Mouse (Mus musculus) liver, embryonic 14.5 days (tissue): ENCODE measurements around the gene Olfr324. TPM values are rescaled to one million over a fixed set of nuclear protein-coding genes. Genes with fewer than 3 reads are reported as not detected.

Experiments used
- ATAC-seq: fragments of 200-750 bp; cut with Nextera tagmentation; 2 replicates; pipeline ENCODE4 v1.8.0; 2017; ENCODE audit warnings: moderate number of reproducible peaks, mild to moderate bottlenecking, moderate library complexity; ENCODE audit not compliant: insufficient read depth
- DNase-seq, 3 experiments: peaks; one replicate each; pipeline ENCODE4 v3.0.0-alpha.2; 2012 to 2013; ENCODE audit warnings: low read depth in 3 of 3, low spot score in 3 of 3
- H3K27ac ChIP-seq: fragments of 300-500 bp; sonication (generic); 2 replicates; pipeline ENCODE4 v1.5.1; 2014; ENCODE audit warnings: moderate library complexity, mild to moderate bottlenecking, control low read depth, inconsistent platforms
- H3K27me3 ChIP-seq: fragments of 300-500 bp; sonication (generic); 2 replicates; pipeline ENCODE4 v1.6.1; 2014; ENCODE audit warnings: mild to moderate bottlenecking, low read length, moderate library complexity; ENCODE audit not compliant: control insufficient read depth, insufficient read depth
- H3K36me3 ChIP-seq: fragments of 300-500 bp; sonication (generic); replicated peaks from 2 replicates; pipeline ENCODE4 v1.6.1; 2014; ENCODE audit warnings: low read depth; ENCODE audit not compliant: control insufficient read depth, insufficient read depth
- H3K4me1 ChIP-seq, 2 experiments: fragments of 200-500 bp in 1 of 2; fragments of 300-500 bp in 1 of 2; sonication (generic) in 1 of 2; replicated peaks; 2 replicates each; pipeline ENCODE4 v1.6.1; 2012 to 2014; ENCODE audit warnings: antibody characterized with exemption in 1 of 2, inconsistent platforms in 1 of 2, low read length in 1 of 2; ENCODE audit not compliant: control insufficient read depth in 2 of 2, insufficient read depth in 2 of 2
- H3K4me2 ChIP-seq: fragments of 300-500 bp; sonication (generic); 2 replicates; pipeline ENCODE4 v1.6.1; 2014; ENCODE audit warnings: low read depth, mild to moderate bottlenecking, control low read depth, moderate library complexity
- H3K4me3 ChIP-seq, 2 experiments: fragments of 200-500 bp in 1 of 2; fragments of 300-500 bp in 1 of 2; sonication (generic) in 1 of 2; 2 replicates each; pipeline ENCODE4 v1.5.1; 2012 to 2014; ENCODE audit warnings: low read depth in 2 of 2, low read length in 2 of 2, mild to moderate bottlenecking in 2 of 2, control low read depth in 1 of 2, inconsistent platforms in 1 of 2, moderate library complexity in 1 of 2; ENCODE audit not compliant: insufficient read depth in 1 of 2
- H3K9ac ChIP-seq: fragments of 300-500 bp; sonication (generic); replicated peaks from 2 replicates; pipeline ENCODE4 v1.6.1; 2014; ENCODE audit warnings: mild to moderate bottlenecking, control low read depth, moderate library complexity
- H3K9me3 ChIP-seq: fragments of 300-500 bp; sonication (generic); 2 replicates; pipeline ENCODE4 v1.6.1; 2016; ENCODE audit warnings: low read length, mixed read lengths; ENCODE audit not compliant: control insufficient read depth
- CTCF ChIP-seq: IDR thresholded peaks from 2 replicates; pipeline ENCODE4 v1.5.1; 2016; ENCODE audit warnings: antibody characterized with exemption, low read depth, control low read depth
- EP300 ChIP-seq: IDR thresholded peaks from 2 replicates; pipeline ENCODE4 v1.6.1; 2016; ENCODE audit warnings: antibody characterized with exemption, low read depth
- WGBS: fragments of 180-500 bp; shearing (Covaris S2); extraction: QIAGEN DNeasy Blood & Tissue Kit; methylation state at CpG from one replicate; pipeline ENCODE4 v1.1.7; 2014; ENCODE audit not compliant: insufficient replicate concordance; 5-methylcytosine and 5-hydroxymethylcytosine counted together
- polyA plus RNA-seq, 2 experiments: library from polyadenylated mRNA; depleted of rRNA in 1 of 2; stranded (reverse) in 1 of 2; unstranded in 1 of 2; fragments of >200 nt; fragmentation: Nextera tagmentation in 1 of 2; extraction: Ambion mirVana in 1 of 2; gene quantifications; 2 replicates each; pipeline versions ENCODE4 v1.2.1 to v1.2.3; 2012 to 2014

Olfr324 gene
- polyA plus RNA-seq, 2 experiments: not detected

DNA sequence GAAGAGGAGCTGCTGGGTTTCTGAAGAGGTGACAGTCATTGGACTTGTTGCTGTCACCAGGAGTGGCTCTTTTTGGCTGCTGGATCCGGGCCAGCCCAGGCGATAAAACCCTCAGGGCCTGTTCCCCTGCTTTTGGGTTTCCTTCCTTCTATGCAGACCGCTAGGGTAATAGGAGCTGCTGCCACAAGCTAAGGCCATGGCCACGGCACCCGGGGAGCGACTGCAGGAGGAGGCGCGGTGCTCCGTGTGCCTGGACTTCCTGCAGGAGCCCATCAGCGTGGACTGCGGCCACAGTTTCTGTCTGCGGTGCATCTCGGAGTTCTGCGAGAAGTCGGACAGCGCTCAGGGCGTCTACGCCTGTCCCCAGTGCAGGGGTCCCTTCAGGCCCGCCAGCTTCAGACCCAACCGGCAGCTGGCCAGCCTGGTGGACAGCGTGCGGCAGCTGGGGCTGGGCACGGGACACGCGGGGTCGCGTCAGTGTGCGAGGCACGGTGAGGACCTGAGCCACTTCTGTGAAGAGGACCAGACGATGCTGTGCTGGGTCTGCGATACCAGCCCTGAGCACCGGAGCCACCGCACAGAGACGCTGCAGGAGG is 45.5 kb downstream of the Olfr324 start, which contains the start of gene Trim58:
Gene Trim58, plus strand, starts transcription at position 194 of the 596 bp plus-strand sequence.
- TF ChIP-seq CTCF (peak; percentile 18; the same call in 1 of the 2 replicates), EP300 (0 out of 2 replicates have a peak, but pooled peaks have one; percentile 8)
- H3K9me3 ChIP-seq: no peaks in the 10 kb centered on the region
- H3K9ac ChIP-seq: peak within 1 kb of the TSS; percentile 98
- H3K36me3 ChIP-seq: peaks cover 27% of the 10 kb centered on the region
- ATAC-seq (peak; percentile 45), DNase-seq (peak in 1 of 3 experiments; percentile 58)
- H3K4me3 ChIP-seq: peak within 1 kb of the TSS; percentile 77 to 80
- H3K27ac ChIP-seq: peak within 1 kb of the TSS; percentile 98
- peaks cover 21 to 25% of the 10 kb centered on the region in 2 experiments for H3K4me1 ChIP-seq
- peak within 1 kb of the TSS; percentile 75 for H3K4me2 ChIP-seq
- 2% methylated on average over 34 of the region's 34 CpGs for WGBS
- H3K27me3 ChIP-seq: no peaks in the 10 kb centered on the region

- peak overlapping the region; percentile 98 for H3K9ac ChIP-seq
- H3K27ac ChIP-seq: peak overlapping the region; percentile 98
- H3K4me1 ChIP-seq: peaks cover 21 to 25% of the 10 kb centered on the region in 2 experiments
- peak overlapping the region; percentile 77 to 80 for H3K4me3 ChIP-seq
- ATAC-seq (peak; percentile 78), DNase-seq (peak; percentile 76 to 85 (median 76))
- WGBS: 5% methylated on average over 13 of the region's 14 CpGs
- H3K27me3 ChIP-seq: no peaks in the 10 kb centered on the region
- H3K4me2 ChIP-seq: peak overlapping the region; percentile 75
- H3K36me3 ChIP-seq: peaks cover 34% of the 10 kb centered on the region
- no peaks in the 10 kb centered on the region for H3K9me3 ChIP-seq
- TF ChIP-seq CTCF (no peak), EP300 (peak; percentile 53)
Observed at GRCm38 (mm10) chr11:58641057-58641456, 46.1 kb downstream of the Olfr324 start.

- Histone ChIP-seq H3K9me3 (no peaks in the 10 kb centered on the region), H3K27me3 (no peaks in the 10 kb centered on the region), H3K27ac (peak overlapping the region; percentile 98), H3K4me1 (peaks cover 20 to 24% of the 10 kb centered on the region in 2 experiments), H3K4me2 (peak overlapping the region; percentile 75), H3K9ac (peak overlapping the region; percentile 98), H3K4me3 (peak overlapping the region; percentile 77 to 80), H3K36me3 (peaks cover 41% of the 10 kb centered on the region)
- peak; percentile 97 for ATAC-seq
- 33% methylated on average over 13 of the region's 13 CpGs for WGBS
- peak; percentile 93 to 94 (median 94) for DNase-seq
- TF ChIP-seq CTCF: no peak
- peak; percentile 95 for TF ChIP-seq EP300
Observed at GRCm38 (mm10) chr11:58641638-58642358, 46.9 kb downstream of the Olfr324 start.

DNA sequence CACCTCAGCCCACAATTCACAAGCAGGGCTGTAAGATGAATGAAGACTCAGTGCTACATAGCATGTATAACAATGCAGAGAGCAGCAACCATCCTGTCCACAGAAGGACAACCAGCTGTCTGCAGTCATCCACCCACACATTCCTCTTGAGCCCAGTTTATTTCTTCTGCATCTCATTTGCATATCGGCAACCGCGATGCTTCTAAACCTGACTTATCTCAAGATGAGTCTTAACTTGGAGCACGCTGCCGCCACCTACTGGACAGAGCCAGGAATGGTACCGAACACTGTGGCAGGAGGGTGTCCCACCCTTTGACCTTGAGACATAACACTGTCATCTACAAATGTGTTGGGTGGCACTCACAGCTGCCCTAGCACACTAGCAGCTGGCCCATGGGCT is 48.4 kb downstream of the Olfr324 start:
- Histone ChIP-seq H3K9ac (peak overlapping the region; percentile 66), H3K9me3 (no peaks in the 10 kb centered on the region), H3K4me3 (peak overlapping the region; percentile 7 to 77; a peak in 3 of 4 replicates), H3K4me2 (peak overlapping the region; percentile 75), H3K36me3 (peaks cover 57% of the 10 kb centered on the region), H3K4me1 (peaks cover 19 to 23% of the 10 kb centered on the region in 2 experiments), H3K27ac (peak overlapping the region; percentile 98), H3K27me3 (no peaks in the 10 kb centered on the region)
- TF ChIP-seq EP300 (no peak), CTCF (peak; percentile 99)
- ATAC-seq (no peak), DNase-seq (peak; percentile 82 to 90 (median 89))
- WGBS: 24% methylated on average over 6 of the region's 6 CpGs

Other genes starting within 250 kb of the Olfr324 start
- 0.09 and 0.17 TPM in 2 replicates for gene Lypd8, start 216.1 kb upstream of the Olfr324 start, polyA plus RNA-seq (2012; rRNA removed)
- gene Lypd8, start 216.1 kb upstream of the Olfr324 start, polyA plus RNA-seq (2014; fragmentation: Nextera tagmentation; extraction: Ambion mirVana): not detected in 2 replicates
- not detected in 2 replicates for gene 1810065E05Rik, start 174.0 kb upstream of the Olfr324 start, polyA plus RNA-seq (2012; rRNA removed)
- not detected in 2 replicates for gene 1810065E05Rik, start 174.0 kb upstream of the Olfr324 start, polyA plus RNA-seq (2014; fragmentation: Nextera tagmentation; extraction: Ambion mirVana)
- gene Gm12253, start 162.6 kb upstream of the Olfr324 start, polyA plus RNA-seq (2012; rRNA removed): not detected in 2 replicates
- not detected in 2 replicates for gene Gm12253, start 162.6 kb upstream of the Olfr324 start, polyA plus RNA-seq (2014; fragmentation: Nextera tagmentation; extraction: Ambion mirVana)
- not detected in 2 replicates for gene Lypd9, start 142.2 kb upstream of the Olfr324 start, polyA plus RNA-seq (2012; rRNA removed)
- gene Lypd9, start 142.2 kb upstream of the Olfr324 start, polyA plus RNA-seq (2014; fragmentation: Nextera tagmentation; extraction: Ambion mirVana): not detected in 2 replicates
- not detected in 2 replicates for gene Olfr30, start 132.8 kb upstream of the Olfr324 start, polyA plus RNA-seq (2012; rRNA removed)
- gene Olfr30, start 132.8 kb upstream of the Olfr324 start, polyA plus RNA-seq (2014; fragmentation: Nextera tagmentation; extraction: Ambion mirVana): not detected in 2 replicates
- not detected in 2 replicates for gene Olfr332, start 102.6 kb upstream of the Olfr324 start, polyA plus RNA-seq (2012; rRNA removed)
- not detected in 2 replicates for gene Olfr332, start 102.6 kb upstream of the Olfr324 start, polyA plus RNA-seq (2014; fragmentation: Nextera tagmentation; extraction: Ambion mirVana)
- gene Olfr331, start 92.5 kb upstream of the Olfr324 start, polyA plus RNA-seq (2012; rRNA removed): not detected in 2 replicates
- gene Olfr331, start 92.5 kb upstream of the Olfr324 start, polyA plus RNA-seq (2014; fragmentation: Nextera tagmentation; extraction: Ambion mirVana): not detected in 2 replicates
- gene Olfr330, start 60.3 kb upstream of the Olfr324 start, polyA plus RNA-seq (2012; rRNA removed): not detected in 2 replicates
- gene Olfr330, start 60.3 kb upstream of the Olfr324 start, polyA plus RNA-seq (2014; fragmentation: Nextera tagmentation; extraction: Ambion mirVana): not detected in 2 replicates
- gene Olfr329-ps, start 48.7 kb upstream of the Olfr324 start, polyA plus RNA-seq (2012; rRNA removed): not detected in 2 replicates
- gene Olfr329-ps, start 48.7 kb upstream of the Olfr324 start, polyA plus RNA-seq (2014; fragmentation: Nextera tagmentation; extraction: Ambion mirVana): not detected in 2 replicates
- gene Olfr328, start 39.5 kb upstream of the Olfr324 start, polyA plus RNA-seq (2012; rRNA removed): 0.02 TPM in 1 of 2 replicates, not detected in the other
- gene Olfr328, start 39.5 kb upstream of the Olfr324 start, polyA plus RNA-seq (2014; fragmentation: Nextera tagmentation; extraction: Ambion mirVana): not detected in 2 replicates
- gene Olfr224, start 24.6 kb upstream of the Olfr324 start, polyA plus RNA-seq (2012; rRNA removed): not detected in 2 replicates
- gene Olfr224, start 24.6 kb upstream of the Olfr324 start, polyA plus RNA-seq (2014; fragmentation: Nextera tagmentation; extraction: Ambion mirVana): not detected in 2 replicates
- not detected in 2 replicates for gene Olfr325, start 17.4 kb upstream of the Olfr324 start, polyA plus RNA-seq (2012; rRNA removed)
- not detected in 2 replicates for gene Olfr325, start 17.4 kb upstream of the Olfr324 start, polyA plus RNA-seq (2014; fragmentation: Nextera tagmentation; extraction: Ambion mirVana)
- gene 2210407C18Rik, start 21.0 kb downstream of the Olfr324 start, polyA plus RNA-seq (2012; rRNA removed): not detected in 2 replicates
- not detected in 2 replicates for gene 2210407C18Rik, start 21.0 kb downstream of the Olfr324 start, polyA plus RNA-seq (2014; fragmentation: Nextera tagmentation; extraction: Ambion mirVana)
- not detected in 2 replicates for gene Olfr323, start 35.4 kb downstream of the Olfr324 start, polyA plus RNA-seq (2012; rRNA removed)
- not detected in 2 replicates for gene Olfr323, start 35.4 kb downstream of the Olfr324 start, polyA plus RNA-seq (2014; fragmentation: Nextera tagmentation; extraction: Ambion mirVana)
- gene Trim58, start 45.4 kb downstream of the Olfr324 start, polyA plus RNA-seq (2012; rRNA removed): 9.1 and 10.5 TPM in 2 replicates
- 10.5 and 11.8 TPM in 2 replicates for gene Trim58, start 45.4 kb downstream of the Olfr324 start, polyA plus RNA-seq (2014; fragmentation: Nextera tagmentation; extraction: Ambion mirVana)
- 0.03 and 0.07 TPM in 2 replicates for gene Olfr322, start 63.7 kb downstream of the Olfr324 start, polyA plus RNA-seq (2012; rRNA removed)
- 0.14 TPM in 1 of 2 replicates, not detected in the other for gene Olfr322, start 63.7 kb downstream of the Olfr324 start, polyA plus RNA-seq (2014; fragmentation: Nextera tagmentation; extraction: Ambion mirVana)
- not detected in 2 replicates for gene Olfr320, start 86.0 kb downstream of the Olfr324 start, polyA plus RNA-seq (2012; rRNA removed)
- not detected in 2 replicates for gene Olfr320, start 86.0 kb downstream of the Olfr324 start, polyA plus RNA-seq (2014; fragmentation: Nextera tagmentation; extraction: Ambion mirVana)
- not detected in 2 replicates for gene Olfr319, start 104.0 kb downstream of the Olfr324 start, polyA plus RNA-seq (2012; rRNA removed)
- not detected in 2 replicates for gene Olfr319, start 104.0 kb downstream of the Olfr324 start, polyA plus RNA-seq (2014; fragmentation: Nextera tagmentation; extraction: Ambion mirVana)
- gene Olfr318, start 128.9 kb downstream of the Olfr324 start, polyA plus RNA-seq (2012; rRNA removed): not detected in 2 replicates
- gene Olfr318, start 128.9 kb downstream of the Olfr324 start, polyA plus RNA-seq (2014; fragmentation: Nextera tagmentation; extraction: Ambion mirVana): not detected in 2 replicates
- gene Olfr317, start 144.1 kb downstream of the Olfr324 start, polyA plus RNA-seq (2012; rRNA removed): not detected in 2 replicates
- gene Olfr317, start 144.1 kb downstream of the Olfr324 start, polyA plus RNA-seq (2014; fragmentation: Nextera tagmentation; extraction: Ambion mirVana): not detected in 2 replicates
- gene Olfr316, start 157.6 kb downstream of the Olfr324 start, polyA plus RNA-seq (2012; rRNA removed): not detected in 2 replicates
- gene Olfr316, start 157.6 kb downstream of the Olfr324 start, polyA plus RNA-seq (2014; fragmentation: Nextera tagmentation; extraction: Ambion mirVana): not detected in 2 replicates
- gene Olfr315, start 178.1 kb downstream of the Olfr324 start, polyA plus RNA-seq (2012; rRNA removed): not detected in 2 replicates
- gene Olfr315, start 178.1 kb downstream of the Olfr324 start, polyA plus RNA-seq (2014; fragmentation: Nextera tagmentation; extraction: Ambion mirVana): not detected in 2 replicates
- not detected in 2 replicates for gene Olfr314, start 187.8 kb downstream of the Olfr324 start, polyA plus RNA-seq (2012; rRNA removed)
- gene Olfr314, start 187.8 kb downstream of the Olfr324 start, polyA plus RNA-seq (2014; fragmentation: Nextera tagmentation; extraction: Ambion mirVana): not detected in 2 replicates
- not detected in 2 replicates for gene Fam183b, start 206.8 kb downstream of the Olfr324 start, polyA plus RNA-seq (2012; rRNA removed)
- not detected in 2 replicates for gene Fam183b, start 206.8 kb downstream of the Olfr324 start, polyA plus RNA-seq (2014; fragmentation: Nextera tagmentation; extraction: Ambion mirVana)
- not detected in 2 replicates for gene Olfr313, start 219.9 kb downstream of the Olfr324 start, polyA plus RNA-seq (2012; rRNA removed)
- gene Olfr313, start 219.9 kb downstream of the Olfr324 start, polyA plus RNA-seq (2014; fragmentation: Nextera tagmentation; extraction: Ambion mirVana): not detected in 2 replicates
- not detected in 2 replicates for gene Olfr312, start 234.1 kb downstream of the Olfr324 start, polyA plus RNA-seq (2012; rRNA removed)
- gene Olfr312, start 234.1 kb downstream of the Olfr324 start, polyA plus RNA-seq (2014; fragmentation: Nextera tagmentation; extraction: Ambion mirVana): not detected in 2 replicates
- gene Olfr311, start 244.1 kb downstream of the Olfr324 start, polyA plus RNA-seq (2012; rRNA removed): not detected in 2 replicates
- not detected in 2 replicates for gene Olfr311, start 244.1 kb downstream of the Olfr324 start, polyA plus RNA-seq (2014; fragmentation: Nextera tagmentation; extraction: Ambion mirVana)